Mouse (Mus musculus) hindbrain, embryonic 14.5 days (tissue): ENCODE results near the gene Alk. TPM values are rescaled to one million over a fixed set of nuclear protein-coding genes. Genes with fewer than 3 reads are reported as not detected.
A peak's percentile ranks its signal among the peaks of the same experiment; 100 is the strongest.

Source experiments
- ATAC-seq: fragments of 200-750 bp; cut with Nextera tagmentation; 2 replicates; pipeline ENCODE4 v1.8.0; 2017; ENCODE audit warnings: moderate number of reproducible peaks, mild to moderate bottlenecking, moderate TSS enrichment, moderate library complexity; ENCODE audit not compliant: low FRiP score
- DNase-seq: peaks from one replicate; pipeline ENCODE4 v3.0.0-alpha.2; 2015; ENCODE audit warnings: low spot score
- H3K27ac ChIP-seq: fragments of 300-500 bp; sonication (generic); 2 replicates; pipeline ENCODE4 v1.5.1; 2014; ENCODE audit warnings: mild to moderate bottlenecking, moderate library complexity
- H3K27me3 ChIP-seq: fragments of 300-500 bp; sonication (generic); 2 replicates; pipeline ENCODE4 v1.6.1; 2014; ENCODE audit warnings: mild to moderate bottlenecking, low read length, mixed read lengths; ENCODE audit not compliant: control insufficient read depth, insufficient read depth
- H3K36me3 ChIP-seq: fragments of 300-500 bp; sonication (generic); replicated peaks from 2 replicates; pipeline ENCODE4 v1.6.1; 2014; ENCODE audit not compliant: control insufficient read depth, insufficient read depth
- H3K4me1 ChIP-seq: fragments of 300-500 bp; sonication (generic); replicated peaks from 2 replicates; pipeline ENCODE4 v1.6.1; 2014; ENCODE audit warnings: antibody characterized with exemption, low read length, mixed read lengths; ENCODE audit not compliant: control insufficient read depth, insufficient read depth
- H3K4me2 ChIP-seq: fragments of 300-500 bp; sonication (generic); replicated peaks from 2 replicates; pipeline ENCODE4 v1.6.1; 2014; ENCODE audit warnings: mild to moderate bottlenecking, moderate library complexity
- H3K4me3 ChIP-seq: fragments of 300-500 bp; sonication (generic); replicated peaks from 2 replicates; pipeline ENCODE4 v1.5.1; 2014; ENCODE audit warnings: mild to moderate bottlenecking, low read length
- H3K9ac ChIP-seq: fragments of 300-500 bp; sonication (generic); 2 replicates; pipeline ENCODE4 v1.6.1; 2014
- H3K9me3 ChIP-seq: fragments of 300-500 bp; sonication (generic); 2 replicates; pipeline ENCODE4 v1.6.1; 2016; ENCODE audit warnings: low read length; ENCODE audit not compliant: control insufficient read depth
- WGBS: fragments of 180-500 bp; shearing (Covaris S2); extraction: QIAGEN DNeasy Blood & Tissue Kit; methylation state at CpG from one replicate; pipeline ENCODE4 v1.1.7; 2014; 5-methylcytosine and 5-hydroxymethylcytosine counted together
- polyA plus RNA-seq: library from polyadenylated mRNA; unstranded; fragments of >200 nt; fragmentation: Nextera tagmentation; extraction: Ambion mirVana; gene quantifications from 2 replicates; pipeline ENCODE4 v1.2.1, GENCODE M21; 2014

Alk gene
- polyA plus RNA-seq, 1 experiment from 2014 or later, result 3.2 TPM

GRCm38 (mm10) chr17:71995539-71995938 lies 608.9 kb downstream of the Alk start:
- Histone ChIP-seq H3K27me3 (no peaks in the 10 kb centered on the region), H3K27ac (no peak overlapping the region), H3K36me3 (no peaks in the 10 kb centered on the region), H3K4me1 (no peaks in the 10 kb centered on the region), H3K4me3 (no peak overlapping the region), H3K9me3 (no peaks in the 10 kb centered on the region), H3K4me2 (no peak overlapping the region), H3K9ac (no peak overlapping the region)
- ATAC-seq (no peak), DNase-seq (no peak)
- WGBS, result 90% methylated on average over 3 of the region's 3 CpGs

- Histone ChIP-seq H3K27me3 (peaks cover 3% of the 10 kb centered on the region; the same call in 1 of the 2 replicates), H3K36me3 (no peaks in the 10 kb centered on the region), H3K27ac (no peak overlapping the region), H3K4me1 (no peaks in the 10 kb centered on the region), H3K4me2 (no peak overlapping the region), H3K4me3 (no peak overlapping the region), H3K9me3 (no peaks in the 10 kb centered on the region), H3K9ac (no peak overlapping the region)
- WGBS, result 81% methylated on average over 1 of the region's 1 CpGs
- ATAC-seq (no peak), DNase-seq (no peak)
These were observed 610.3 kb downstream of the Alk start for GRCm38 (mm10) chr17:71994144-71994543.

GRCm38 (mm10) chr17:71993011-71993410 lies 611.4 kb downstream of the Alk start:
- WGBS, result 89% methylated on average over 2 of the region's 2 CpGs
- no peak overlapping the region for H3K4me3 ChIP-seq
- ATAC-seq, result no peak
- H3K27ac ChIP-seq, result no peak overlapping the region
- no peaks in the 10 kb centered on the region for H3K9me3 ChIP-seq
- H3K36me3 ChIP-seq, result no peaks in the 10 kb centered on the region
- no peak overlapping the region for H3K9ac ChIP-seq
- peaks cover 3% of the 10 kb centered on the region; the same call in 1 of the 2 replicates for H3K27me3 ChIP-seq
- no peak for DNase-seq
- H3K4me2 ChIP-seq, result no peak overlapping the region
- no peaks in the 10 kb centered on the region for H3K4me1 ChIP-seq

GRCm38 (mm10) chr17:71991260-71991659 lies 613.2 kb downstream of the Alk start:
- ATAC-seq, result no peak
- H3K27me3 ChIP-seq, result peaks cover 3% of the 10 kb centered on the region; the same call in 1 of the 2 replicates
- no peaks in the 10 kb centered on the region for H3K9me3 ChIP-seq
- H3K4me2 ChIP-seq, result no peak overlapping the region
- peaks cover 4% of the 10 kb centered on the region; the same call in 1 of the 2 replicates for H3K4me1 ChIP-seq
- DNase-seq, result no peak
- H3K36me3 ChIP-seq, result no peaks in the 10 kb centered on the region
- H3K9ac ChIP-seq, result no peak overlapping the region
- 38% methylated on average over 3 of the region's 3 CpGs for WGBS
- H3K4me3 ChIP-seq, result no peak overlapping the region
- no peak overlapping the region for H3K27ac ChIP-seq

GRCm38 (mm10) chr17:71990176-71990720 lies 614.2 kb downstream of the Alk start:
- H3K36me3 ChIP-seq, result no peaks in the 10 kb centered on the region
- DNase-seq, result no peak
- H3K9me3 ChIP-seq, result no peaks in the 10 kb centered on the region
- H3K9ac ChIP-seq, result no peak overlapping the region
- WGBS, result 73% methylated on average over 4 of the region's 4 CpGs
- no peak overlapping the region for H3K4me2 ChIP-seq
- H3K27ac ChIP-seq, result no peak overlapping the region
- H3K27me3 ChIP-seq, result peaks cover 3% of the 10 kb centered on the region; the same call in 1 of the 2 replicates
- no peak for ATAC-seq
- H3K4me1 ChIP-seq, result peaks cover 4% of the 10 kb centered on the region; the same call in 1 of the 2 replicates
- H3K4me3 ChIP-seq, result no peak overlapping the region

GRCm38 (mm10) chr17:71988736-71989569 lies 615.5 kb downstream of the Alk start:
- ATAC-seq (no peak), DNase-seq (no peak)
- no peak overlapping the region for H3K4me3 ChIP-seq
- WGBS, result 46% methylated on average over 9 of the region's 9 CpGs
- no peaks in the 10 kb centered on the region for H3K9me3 ChIP-seq
- H3K27ac ChIP-seq, result no peak overlapping the region
- H3K9ac ChIP-seq, result no peak overlapping the region
- H3K4me1 ChIP-seq, result peaks cover 4% of the 10 kb centered on the region; the same call in 1 of the 2 replicates
- no peak overlapping the region for H3K4me2 ChIP-seq
- H3K36me3 ChIP-seq, result no peaks in the 10 kb centered on the region
- H3K27me3 ChIP-seq, result peaks cover 3% of the 10 kb centered on the region; the same call in 1 of the 2 replicates

GRCm38 (mm10) chr17:71986998-71987397 lies 617.4 kb downstream of the Alk start:
- 68% methylated on average over 8 of the region's 8 CpGs for WGBS
- H3K9me3 ChIP-seq, result no peaks in the 10 kb centered on the region
- no peak for DNase-seq
- peaks cover 4% of the 10 kb centered on the region; the same call in 1 of the 2 replicates for H3K4me1 ChIP-seq
- peaks cover 3% of the 10 kb centered on the region; the same call in 1 of the 2 replicates for H3K27me3 ChIP-seq
- H3K9ac ChIP-seq, result no peak overlapping the region
- H3K4me2 ChIP-seq, result no peak overlapping the region
- H3K27ac ChIP-seq, result no peak overlapping the region
- no peak for ATAC-seq
- no peaks in the 10 kb centered on the region for H3K36me3 ChIP-seq
- H3K4me3 ChIP-seq, result no peak overlapping the region

- no peak for DNase-seq
- Histone ChIP-seq H3K4me3 (no peak overlapping the region), H3K4me1 (peaks cover 4% of the 10 kb centered on the region; the same call in 1 of the 2 replicates), H3K9ac (no peak overlapping the region), H3K9me3 (no peaks in the 10 kb centered on the region), H3K27me3 (peaks cover 3% of the 10 kb centered on the region; the same call in 1 of the 2 replicates), H3K36me3 (no peaks in the 10 kb centered on the region), H3K27ac (0 out of 2 replicates have a peak overlapping the region, but pooled peaks have one; percentile 7), H3K4me2 (no peak overlapping the region)
- 46% methylated on average over 9 of the region's 9 CpGs for WGBS
- ATAC-seq, result 0 out of 2 replicates have a peak, but pooled peaks have one; percentile 15
These were observed 618.0 kb downstream of the Alk start for GRCm38 (mm10) chr17:71986456-71986855.

- H3K4me3 ChIP-seq, result no peak overlapping the region
- ATAC-seq (peak; percentile 51; the same call in 1 of the 2 replicates), DNase-seq (no peak)
- peak overlapping the region; percentile 10 for H3K27ac ChIP-seq
- H3K9ac ChIP-seq, result no peak overlapping the region
- no peaks in the 10 kb centered on the region for H3K9me3 ChIP-seq
- peaks cover 8% of the 10 kb centered on the region for H3K4me1 ChIP-seq
- H3K4me2 ChIP-seq, result no peak overlapping the region
- H3K27me3 ChIP-seq, result no peaks in the 10 kb centered on the region
- H3K36me3 ChIP-seq, result no peaks in the 10 kb centered on the region
- 44% methylated on average over 4 of the region's 4 CpGs for WGBS
These were observed 623.2 kb downstream of the Alk start for GRCm38 (mm10) chr17:71981177-71981576.
